Mouse (Mus musculus): Measurements from ENCODE around the gene Zfp472.
"Not testable (repeated sequence)": the region's sequence is repeated elsewhere in the genome, so short reads cannot be mapped to it uniquely, and the experiment has no call there.

Zfp472 gene

GRCm38 (mm10) chr17:33008337-33008736 lies 42.7 kb downstream of the Zfp472 start:
- no peak for DNase-seq (ENCODE audit: low spot score)

GRCm38 (mm10) chr17:33020434-33020833 lies 54.8 kb downstream of the Zfp472 start:
- not testable (repeated sequence) for DNase-seq (ENCODE audit: low spot score)
